Mouse (Mus musculus) liver, embryonic 15.5 days (tissue): ENCODE results near the gene Uri1. TPM values are rescaled to one million over a fixed set of nuclear protein-coding genes. Genes with fewer than 3 reads are reported as not detected.
A peak's percentile ranks its signal among the peaks of the same experiment; 100 is the strongest.

ENCODE experiments used
- ATAC-seq: fragments of 200-750 bp; cut with Nextera tagmentation; 2 replicates; pipeline ENCODE4 v1.8.0; 2017; ENCODE audit warnings: moderate number of reproducible peaks, mild to moderate bottlenecking, moderate library complexity; ENCODE audit not compliant: insufficient read depth
- H3K27ac ChIP-seq: fragments of 300-500 bp; sonication (generic); replicated peaks from 2 replicates; pipeline ENCODE4 v1.5.1; 2015; ENCODE audit warnings: mild to moderate bottlenecking, inconsistent platforms
- H3K27me3 ChIP-seq: fragments of 300-500 bp; sonication (generic); 2 replicates; pipeline ENCODE4 v1.6.1; 2015; ENCODE audit warnings: mild to moderate bottlenecking, inconsistent platforms
- H3K36me3 ChIP-seq: fragments of 300-500 bp; sonication (generic); replicated peaks from 2 replicates; pipeline ENCODE4 v1.6.1; 2015; ENCODE audit warnings: moderate library complexity, mild to moderate bottlenecking, inconsistent platforms
- H3K4me1 ChIP-seq: fragments of 300-500 bp; sonication (generic); replicated peaks from 2 replicates; pipeline ENCODE4 v1.6.1; 2015; ENCODE audit warnings: inconsistent platforms
- H3K4me2 ChIP-seq: fragments of 300-500 bp; sonication (generic); 2 replicates; pipeline ENCODE4 v1.6.1; 2015; ENCODE audit warnings: moderate library complexity, mild to moderate bottlenecking, inconsistent platforms
- H3K4me3 ChIP-seq: fragments of 300-500 bp; sonication (generic); replicated peaks from 2 replicates; pipeline ENCODE4 v1.5.1; 2015; ENCODE audit warnings: mild to moderate bottlenecking, inconsistent platforms
- H3K9ac ChIP-seq: fragments of 300-500 bp; sonication (generic); 2 replicates; pipeline ENCODE4 v1.6.1; 2015; ENCODE audit warnings: moderate library complexity, mild to moderate bottlenecking, inconsistent platforms
- H3K9me3 ChIP-seq: fragments of 300-500 bp; sonication (generic); replicated peaks from 2 replicates; pipeline ENCODE4 v1.6.1; 2016; ENCODE audit warnings: inconsistent platforms
- WGBS: fragments of 180-500 bp; shearing (Covaris S2); methylation state at CpG from one replicate; pipeline ENCODE4 v1.1.7; 2015; ENCODE audit warnings: mixed read lengths; ENCODE audit not compliant: insufficient replicate concordance; 5-methylcytosine and 5-hydroxymethylcytosine counted together
- polyA plus RNA-seq: library from polyadenylated mRNA; unstranded; fragments of >200 nt; fragmentation: Nextera tagmentation; extraction: Ambion mirVana; gene quantifications from 2 replicates; pipeline ENCODE4 v1.2.1, GENCODE M21; 2015

Uri1 gene
- 11.5 and 12.8 TPM in 2 replicates for polyA plus RNA-seq

GRCm38 (mm10) chr7:38023451-38023850 lies at the start of gene Uri1:
Gene Uri1 (minus strand): TSS chr7:38023551.
- Histone ChIP-seq H3K4me2 (no peak within 1 kb of the TSS), H3K27me3 (0 out of 2 replicates have a peak, but pooled peaks cover 4% of the 10 kb centered on the region), H3K4me1 (peaks cover 7% of the 10 kb centered on the region; the same call in 1 of the 2 replicates), H3K36me3 (no peaks in the 10 kb centered on the region), H3K27ac (no peak within 1 kb of the TSS), H3K4me3 (no peak within 1 kb of the TSS), H3K9ac (no peak within 1 kb of the TSS), H3K9me3 (no peaks in the 10 kb centered on the region)
- ATAC-seq = no peak
- 72% methylated on average over 8 of the region's 8 CpGs for WGBS

- 50% methylated on average over 5 of the region's 5 CpGs for WGBS
- no peak for ATAC-seq
These were observed 47.7 kb upstream of the Uri1 start for GRCm38 (mm10) chr7:38071065-38071464.

GRCm38 (mm10) chr7:38070663-38071062 lies 47.3 kb upstream of the Uri1 start:
- no peak for ATAC-seq
- Histone ChIP-seq H3K9me3 (no peaks in the 10 kb centered on the region), H3K27ac (no peak overlapping the region), H3K27me3 (peaks cover 18% of the 10 kb centered on the region), H3K36me3 (no peaks in the 10 kb centered on the region), H3K4me3 (no peak overlapping the region), H3K4me1 (no peaks in the 10 kb centered on the region), H3K9ac (no peak overlapping the region), H3K4me2 (no peak overlapping the region)
- WGBS = 15% methylated on average over 2 of the region's 2 CpGs

More at GRCm38 (mm10) chr7:38071065-38071464, 47.7 kb upstream of the Uri1 start:
- no peak overlapping the region for H3K4me2 ChIP-seq
- H3K27me3 ChIP-seq = peaks cover 20% of the 10 kb centered on the region
- no peaks in the 10 kb centered on the region for H3K4me1 ChIP-seq
- no peaks in the 10 kb centered on the region for H3K36me3 ChIP-seq
- H3K9ac ChIP-seq = no peak overlapping the region
- no peaks in the 10 kb centered on the region for H3K9me3 ChIP-seq
- H3K4me3 ChIP-seq = no peak overlapping the region
- H3K27ac ChIP-seq = no peak overlapping the region

GRCm38 (mm10) chr7:38064431-38064830 lies 41.1 kb upstream of the Uri1 start:
- no peak overlapping the region for H3K27ac ChIP-seq
- no peak overlapping the region for H3K9ac ChIP-seq
- H3K36me3 ChIP-seq = no peaks in the 10 kb centered on the region
- no peaks in the 10 kb centered on the region for H3K9me3 ChIP-seq
- WGBS = 33% methylated on average over 4 of the region's 4 CpGs
- H3K4me2 ChIP-seq = no peak overlapping the region
- H3K4me1 ChIP-seq = peaks cover 15% of the 10 kb centered on the region
- no peaks in the 10 kb centered on the region; the same call in 1 of the 2 replicates for H3K27me3 ChIP-seq
- no peak overlapping the region for H3K4me3 ChIP-seq
- no peak for ATAC-seq

- ATAC-seq = peak; percentile 83
- Histone ChIP-seq H3K4me2 (peak overlapping the region; percentile 81), H3K4me3 (peak overlapping the region; percentile 61), H3K27ac (no peak overlapping the region), H3K4me1 (peaks cover 15% of the 10 kb centered on the region), H3K9ac (peak overlapping the region; percentile 50), H3K9me3 (no peaks in the 10 kb centered on the region), H3K36me3 (no peaks in the 10 kb centered on the region), H3K27me3 (no peaks in the 10 kb centered on the region; the same call in 1 of the 2 replicates)
- WGBS = 2% methylated on average over 57 of the region's 57 CpGs
These were observed 38.0 kb upstream of the Uri1 start for GRCm38 (mm10) chr7:38061060-38061970.

GRCm38 (mm10) chr7:38059636-38060330 lies 36.4 kb upstream of the Uri1 start:
- no peak overlapping the region for H3K27ac ChIP-seq
- no peak overlapping the region for H3K9ac ChIP-seq
- H3K9me3 ChIP-seq = no peaks in the 10 kb centered on the region
- peaks cover 15% of the 10 kb centered on the region for H3K4me1 ChIP-seq
- H3K36me3 ChIP-seq = no peaks in the 10 kb centered on the region
- H3K4me3 ChIP-seq = no peak overlapping the region
- H3K27me3 ChIP-seq = no peaks in the 10 kb centered on the region; the same call in 1 of the 2 replicates
- ATAC-seq = no peak
- WGBS = 46% methylated on average over 8 of the region's 8 CpGs
- H3K4me2 ChIP-seq = no peak overlapping the region

GRCm38 (mm10) chr7:38059096-38059495 lies 35.7 kb upstream of the Uri1 start:
- Histone ChIP-seq H3K27ac (no peak overlapping the region), H3K9ac (no peak overlapping the region), H3K27me3 (no peaks in the 10 kb centered on the region; the same call in 1 of the 2 replicates), H3K4me1 (peaks cover 11% of the 10 kb centered on the region), H3K4me2 (no peak overlapping the region), H3K9me3 (no peaks in the 10 kb centered on the region), H3K36me3 (no peaks in the 10 kb centered on the region), H3K4me3 (no peak overlapping the region)
- WGBS = 47% methylated on average over 7 of the region's 7 CpGs
- no peak for ATAC-seq

GRCm38 (mm10) chr7:38055996-38056395 lies 32.6 kb upstream of the Uri1 start:
- Histone ChIP-seq H3K27ac (no peak overlapping the region), H3K4me1 (peaks cover 4% of the 10 kb centered on the region; the same call in 1 of the 2 replicates), H3K4me2 (no peak overlapping the region), H3K4me3 (no peak overlapping the region), H3K9ac (no peak overlapping the region), H3K36me3 (no peaks in the 10 kb centered on the region), H3K27me3 (no peaks in the 10 kb centered on the region; the same call in 1 of the 2 replicates), H3K9me3 (no peaks in the 10 kb centered on the region)
- WGBS = 52% methylated on average over 2 of the region's 2 CpGs
- no peak for ATAC-seq

- no peaks in the 10 kb centered on the region for H3K4me1 ChIP-seq
- WGBS = 64% methylated on average over 9 of the region's 9 CpGs
- ATAC-seq = no peak
- no peak overlapping the region for H3K4me3 ChIP-seq
- H3K27ac ChIP-seq = no peak overlapping the region
- no peaks in the 10 kb centered on the region for H3K36me3 ChIP-seq
- H3K27me3 ChIP-seq = no peaks in the 10 kb centered on the region
- H3K4me2 ChIP-seq = no peak overlapping the region
- no peaks in the 10 kb centered on the region for H3K9me3 ChIP-seq
- H3K9ac ChIP-seq = no peak overlapping the region
These were observed 30.9 kb upstream of the Uri1 start for GRCm38 (mm10) chr7:38054246-38054645.

- H3K9ac ChIP-seq = no peak overlapping the region
- H3K4me2 ChIP-seq = no peak overlapping the region
- no peaks in the 10 kb centered on the region for H3K4me1 ChIP-seq
- no peak overlapping the region for H3K27ac ChIP-seq
- no peaks in the 10 kb centered on the region for H3K36me3 ChIP-seq
- H3K9me3 ChIP-seq = no peaks in the 10 kb centered on the region
- H3K4me3 ChIP-seq = no peak overlapping the region
- ATAC-seq = no peak
- H3K27me3 ChIP-seq = no peaks in the 10 kb centered on the region
- 52% methylated on average over 5 of the region's 5 CpGs for WGBS
These were observed 23.9 kb upstream of the Uri1 start for GRCm38 (mm10) chr7:38047229-38047628.

GRCm38 (mm10) chr7:38041244-38041643 lies 17.9 kb upstream of the Uri1 start:
- Histone ChIP-seq H3K4me1 (no peaks in the 10 kb centered on the region), H3K4me2 (no peak overlapping the region), H3K27me3 (no peaks in the 10 kb centered on the region), H3K27ac (no peak overlapping the region), H3K9me3 (no peaks in the 10 kb centered on the region), H3K9ac (no peak overlapping the region), H3K4me3 (no peak overlapping the region), H3K36me3 (no peaks in the 10 kb centered on the region)
- ATAC-seq = no peak
- WGBS = 65% methylated on average over 3 of the region's 3 CpGs
